Mouse (Mus musculus) mesoderm, embryonic 11.5 days (tissue): ENCODE data around the gene Agap1.

Source experiments
- DNase-seq: peaks from one replicate; pipeline ENCODE4 v3.0.0-alpha.2; 2012; ENCODE audit warnings: low read depth, low spot score

The Agap1 gene

GRCm38 (mm10) chr1:89932021-89932423 is 477.4 kb downstream of the Agap1 start:
- DNase-seq = no peak

- no peak for DNase-seq
Measured at GRCm38 (mm10) chr1:89932616-89933015, 478.0 kb downstream of the Agap1 start.

- DNase-seq = no peak
Measured at GRCm38 (mm10) chr1:89933028-89933427, 478.4 kb downstream of the Agap1 start.

GRCm38 (mm10) chr1:89933786-89934185 is 479.2 kb downstream of the Agap1 start:
- DNase-seq = no peak

GRCm38 (mm10) chr1:89934316-89935260 is 480.0 kb downstream of the Agap1 start:
- no peak for DNase-seq

- DNase-seq = no peak
Measured at GRCm38 (mm10) chr1:89935493-89936348, 481.1 kb downstream of the Agap1 start.

GRCm38 (mm10) chr1:89938884-89939595 is 484.4 kb downstream of the Agap1 start:
- DNase-seq = no peak

GRCm38 (mm10) chr1:89939596-89939960 is 485.0 kb downstream of the Agap1 start:
- no peak for DNase-seq

GRCm38 (mm10) chr1:89939981-89940726 is 485.5 kb downstream of the Agap1 start:
- peak; percentile 90 for DNase-seq

GRCm38 (mm10) chr1:89940961-89941524 is 486.4 kb downstream of the Agap1 start:
- DNase-seq = no peak

- DNase-seq = no peak
Measured at GRCm38 (mm10) chr1:89941701-89942381, 487.2 kb downstream of the Agap1 start.

GRCm38 (mm10) chr1:89942395-89942976 is 487.9 kb downstream of the Agap1 start:
- DNase-seq = no peak

- DNase-seq = peak; percentile 85
Measured at GRCm38 (mm10) chr1:89943202-89943601, 488.6 kb downstream of the Agap1 start.
